Mouse (Mus musculus): Measurements from ENCODE around the gene Olfr723.

GRCm38 (mm10) chr14:49901899-49902298, 29.7 kb downstream of the Olfr723 start, which contains the start of gene Olfr722:
- TF ChIP-seq CTCF (conservative IDR thresholded peaks at IDR 0.05; ENCODE audit: low read length) (no peak), NANOG (IDR thresholded peaks at IDR 0.05; ENCODE audit: borderline replicate concordance, low read length) (no peak), POU5F1 (IDR thresholded peaks at IDR 0.05; ENCODE audit: borderline replicate concordance, low read length) (no peak)
